Mouse (Mus musculus): ENCODE data around the gene Sptlc2. TPM values are rescaled to one million over a fixed set of nuclear protein-coding genes. Genes with fewer than 3 reads are reported as not detected.
A peak's percentile ranks its signal among the peaks of the same experiment; 100 is the strongest.

Gene Sptlc2
- polyA plus RNA-seq, 1 experiment from 2014 or later: 61.8 TPM

DNA sequence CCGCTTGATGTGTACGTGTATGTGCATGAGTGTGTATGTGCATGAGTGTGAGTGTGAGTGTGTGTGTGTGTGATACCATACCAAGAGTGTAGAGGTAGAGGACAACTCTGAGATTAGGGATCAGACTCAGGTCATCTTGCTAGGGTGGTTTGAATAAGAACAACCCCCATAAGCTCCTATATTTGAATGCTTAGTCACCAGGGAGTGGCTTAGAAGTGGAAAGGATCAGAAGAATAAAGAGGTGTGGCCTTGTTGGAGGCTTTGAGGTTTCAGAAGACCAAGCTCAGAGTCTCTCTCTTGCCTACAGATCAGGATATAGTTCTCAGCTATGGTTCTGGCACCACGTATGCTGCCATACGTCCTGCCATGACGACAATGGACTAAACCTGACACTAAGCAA is 131.5 kb downstream of the Sptlc2 start:
- H3K4me3 ChIP-seq: no peak overlapping the region
- no peaks in the 10 kb centered on the region for H3K9me3 ChIP-seq
- no peak for DNase-seq (ENCODE audit: low spot score)
- H3K27ac ChIP-seq (replicated peaks): no peak overlapping the region
- H3K27me3 ChIP-seq (replicated peaks; ENCODE audit: low read depth, poor library complexity, severe bottlenecking): no peaks in the 10 kb centered on the region
- H3K36me3 ChIP-seq (replicated peaks): peaks cover 99% of the 10 kb centered on the region
- WGBS: 92% methylated on average over 5 of the region's 5 CpGs
- H3K4me1 ChIP-seq: no peaks in the 10 kb centered on the region

Small RNAs within 50 kb of the gene (microRNA-seq; reads per million reads assigned to microRNA genes)
- gene Gm47293 (not detected), gene Mir3068 (14.9 reads per million, percentile 26 among the genes with 10 or more reads in this experiment)

Other genes starting within 250 kb of the Sptlc2 start
- 31.7 and 33.2 TPM in 2 replicates for gene Gstz1, start 241.2 kb downstream of the Sptlc2 start, polyA plus RNA-seq (2016; fragmentation: Nextera tagmentation; extraction: Ambion mirVana)
- gene Pomt2, start 240.4 kb downstream of the Sptlc2 start, polyA plus RNA-seq (2016; fragmentation: Nextera tagmentation; extraction: Ambion mirVana): 14.3 and 14.9 TPM in 2 replicates
- gene Samd15, start 188.6 kb downstream of the Sptlc2 start, polyA plus RNA-seq (2016; fragmentation: Nextera tagmentation; extraction: Ambion mirVana): 1.5 and 1.7 TPM in 2 replicates
- gene Tmed8, start 187.9 kb downstream of the Sptlc2 start, polyA plus RNA-seq (2016; fragmentation: Nextera tagmentation; extraction: Ambion mirVana): 2.7 and 2.9 TPM in 2 replicates
- gene Noxred1, start 149.6 kb downstream of the Sptlc2 start, polyA plus RNA-seq (2016; fragmentation: Nextera tagmentation; extraction: Ambion mirVana): 1.0 and 1.5 TPM in 2 replicates
- gene Vipas39, start 122.1 kb downstream of the Sptlc2 start, polyA plus RNA-seq (2016; fragmentation: Nextera tagmentation; extraction: Ambion mirVana): 54.9 and 56.5 TPM in 2 replicates
- 294 and 305 TPM in 2 replicates for gene Ahsa1, start 121.9 kb downstream of the Sptlc2 start, polyA plus RNA-seq (2016; fragmentation: Nextera tagmentation; extraction: Ambion mirVana)
- gene Ism2, start 88.7 kb downstream of the Sptlc2 start, polyA plus RNA-seq (2016; fragmentation: Nextera tagmentation; extraction: Ambion mirVana): 1.00 and 1.3 TPM in 2 replicates
- 311 and 324 TPM in 2 replicates for gene Slirp, start 55.5 kb upstream of the Sptlc2 start, polyA plus RNA-seq (2016; fragmentation: Nextera tagmentation; extraction: Ambion mirVana)
- 69.6 and 76.0 TPM in 2 replicates for gene Alkbh1, start 55.7 kb upstream of the Sptlc2 start, polyA plus RNA-seq (2016; fragmentation: Nextera tagmentation; extraction: Ambion mirVana)
- gene Snw1, start 83.9 kb upstream of the Sptlc2 start, polyA plus RNA-seq (2016; fragmentation: Nextera tagmentation; extraction: Ambion mirVana): 159 and 166 TPM in 2 replicates
- not detected in 2 replicates for gene Gm5788, start 106.4 kb upstream of the Sptlc2 start, polyA plus RNA-seq (2016; fragmentation: Nextera tagmentation; extraction: Ambion mirVana)
- gene Gm8300, start 126.0 kb upstream of the Sptlc2 start, polyA plus RNA-seq (2016; fragmentation: Nextera tagmentation; extraction: Ambion mirVana): not detected in 2 replicates
- not detected in 2 replicates for gene Oog1, start 214.3 kb upstream of the Sptlc2 start, polyA plus RNA-seq (2016; fragmentation: Nextera tagmentation; extraction: Ambion mirVana)
- gene Gm4027, start 230.5 kb upstream of the Sptlc2 start, polyA plus RNA-seq (2016; fragmentation: Nextera tagmentation; extraction: Ambion mirVana): not detected in 2 replicates